Mouse (Mus musculus) kidney, postnatal 36 days (tissue): ENCODE measurements around the gene Cdk8.
"Not testable (repeated sequence)": the region's sequence is repeated elsewhere in the genome, so short reads cannot be mapped to it uniquely, and the experiment has no call there.

Experiments used
- DNase-seq, 2 experiments: peaks; one replicate each; pipeline ENCODE4 v3.0.0; 2021 to 2022; ENCODE audit warnings: mixed read lengths in 2 of 2

The Cdk8 gene

GRCm38 (mm10) chr5:146230864-146231654, at the start of gene Cdk8:
Gene Cdk8 (plus strand): TSS chr5:146231230.
- DNase-seq = peak; percentile 95 to 96

GRCm38 (mm10) chr5:146185204-146185603, 45.8 kb upstream of the Cdk8 start, which contains the start of gene 1700001J03Rik:
Gene 1700001J03Rik (minus strand): TSS chr5:146185304.
- DNase-seq = not testable (repeated sequence)

GRCm38 (mm10) chr5:146187441-146187840, 43.6 kb upstream of the Cdk8 start:
- DNase-seq = peak; percentile 78 to 83

- DNase-seq = peak; percentile 40 to 59
Measured at GRCm38 (mm10) chr5:146188144-146188543, 42.9 kb upstream of the Cdk8 start.

DNA sequence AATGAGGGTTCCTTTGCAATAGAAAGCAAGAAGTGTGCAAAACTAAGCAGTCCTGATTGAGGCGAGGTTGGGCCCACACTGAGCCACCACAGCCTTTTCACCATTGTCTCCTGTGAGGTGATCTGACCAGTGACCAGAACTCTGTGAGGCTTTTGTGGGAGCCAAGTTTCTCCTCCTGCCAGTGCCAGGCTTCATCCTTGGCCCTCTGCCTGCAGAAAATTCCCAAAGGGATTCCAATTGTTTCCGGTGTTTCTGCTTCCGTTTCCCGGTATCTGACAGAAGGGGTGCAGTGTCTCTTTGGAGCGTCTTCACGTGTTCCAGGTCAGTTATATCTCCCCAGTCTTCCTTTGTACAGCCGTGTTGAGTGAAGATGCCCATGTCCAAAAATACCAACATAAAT, 42.3 kb upstream of the Cdk8 start:
- peak; percentile 19 to 55 for DNase-seq

DNA sequence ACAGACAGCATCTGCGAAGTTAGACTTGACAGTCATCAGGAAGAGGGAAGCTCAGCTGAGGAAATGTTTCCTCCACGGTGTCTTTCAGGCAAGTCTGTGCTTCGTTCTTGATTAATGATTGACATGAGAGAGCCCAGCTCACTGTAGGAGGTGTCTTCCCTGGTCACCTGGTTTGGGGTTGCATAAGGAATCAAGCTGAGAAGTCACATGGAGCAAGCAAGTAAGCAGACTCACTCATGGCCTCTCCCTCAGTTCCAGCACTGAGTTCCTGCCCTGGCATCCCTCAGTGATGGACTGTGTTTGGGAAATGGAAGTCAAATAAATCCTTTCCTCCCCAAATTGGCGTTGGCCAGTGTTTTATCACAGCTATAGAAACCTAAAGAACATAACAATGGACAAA, 40.9 kb upstream of the Cdk8 start:
- peak; percentile 50 to 73 for DNase-seq

GRCm38 (mm10) chr5:146190501-146191269, 40.3 kb upstream of the Cdk8 start:
- peak in 1 of 2 experiments; percentile 21 for DNase-seq

DNA sequence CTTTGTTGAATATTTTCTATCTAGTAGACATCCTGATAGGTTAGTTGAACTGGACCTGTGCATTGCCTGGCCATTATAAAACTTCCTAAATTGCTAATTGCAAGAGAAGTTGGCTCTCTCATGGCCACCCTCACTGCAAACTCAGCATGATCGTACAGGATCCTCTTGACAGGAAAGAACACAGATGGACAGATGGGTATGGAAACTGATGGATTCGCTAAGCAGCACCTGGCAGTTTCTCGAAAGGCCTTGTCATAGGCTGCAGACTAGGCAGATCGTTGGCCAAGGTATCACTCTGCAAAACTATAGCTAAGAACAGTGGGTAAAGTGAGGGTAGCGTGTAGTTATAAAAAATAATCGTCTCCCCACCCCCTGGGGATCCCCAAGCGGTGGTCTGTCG, 37.7 kb upstream of the Cdk8 start:
- no peak for DNase-seq

DNA sequence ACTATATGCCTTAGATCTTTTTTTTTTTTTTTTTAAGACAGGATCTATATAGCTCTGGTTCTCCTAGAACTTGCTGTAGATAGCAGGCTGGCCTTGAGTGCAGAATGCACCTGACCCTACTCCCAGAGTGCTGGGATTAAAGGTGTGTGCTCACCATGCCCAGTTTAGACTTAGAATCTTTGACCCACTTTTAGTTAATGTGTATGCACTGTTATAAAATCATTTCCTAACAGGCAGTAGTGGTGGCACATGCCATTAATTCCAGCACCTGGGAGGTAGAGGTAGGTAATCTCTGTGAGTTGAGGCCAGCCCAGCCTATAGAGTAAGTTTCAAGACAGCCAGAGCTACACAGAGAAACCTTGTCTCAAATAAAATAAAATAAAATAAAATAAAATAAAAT, 32.0 kb upstream of the Cdk8 start:
- DNase-seq = peak; percentile 50 to 82

DNA sequence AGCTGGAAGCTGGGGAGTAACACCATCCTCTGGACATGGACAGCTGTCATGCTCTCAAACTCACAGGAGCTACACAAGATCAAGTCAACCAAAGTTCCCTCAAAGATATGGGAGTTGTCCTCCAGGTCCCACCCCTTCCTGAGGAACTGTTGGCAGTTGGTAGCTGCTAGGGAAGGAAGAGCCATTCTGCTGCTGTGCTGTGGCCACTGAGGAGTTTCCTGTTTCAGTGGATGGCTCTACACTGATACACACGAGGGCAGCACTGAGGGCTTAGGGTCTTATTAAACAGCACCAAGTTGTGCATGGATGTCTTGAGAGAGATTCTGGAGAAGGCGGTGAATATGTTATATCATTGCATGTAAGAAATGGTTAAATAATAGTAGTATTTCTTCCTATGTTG, 31.5 kb upstream of the Cdk8 start:
- DNase-seq = no peak

DNA sequence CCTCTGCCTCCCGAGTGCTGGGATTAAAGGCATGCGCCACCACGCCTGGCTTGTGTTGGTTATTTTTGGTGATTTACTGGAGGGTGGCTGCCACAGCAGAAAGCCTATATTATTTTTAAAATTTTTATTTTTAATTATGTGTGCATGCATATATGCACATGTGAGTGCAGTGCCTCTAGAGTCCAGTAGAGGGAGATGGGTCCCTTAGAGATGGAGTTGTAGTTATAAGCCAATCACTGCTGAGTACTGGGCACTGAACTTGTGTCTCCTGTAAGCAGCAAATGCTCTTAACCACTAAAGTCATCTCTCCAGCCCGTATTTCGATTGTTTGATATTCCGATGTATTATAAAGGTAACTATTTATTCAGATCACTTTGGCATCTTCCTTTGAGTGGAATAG, 30.4 kb upstream of the Cdk8 start:
- no peak for DNase-seq

DNA sequence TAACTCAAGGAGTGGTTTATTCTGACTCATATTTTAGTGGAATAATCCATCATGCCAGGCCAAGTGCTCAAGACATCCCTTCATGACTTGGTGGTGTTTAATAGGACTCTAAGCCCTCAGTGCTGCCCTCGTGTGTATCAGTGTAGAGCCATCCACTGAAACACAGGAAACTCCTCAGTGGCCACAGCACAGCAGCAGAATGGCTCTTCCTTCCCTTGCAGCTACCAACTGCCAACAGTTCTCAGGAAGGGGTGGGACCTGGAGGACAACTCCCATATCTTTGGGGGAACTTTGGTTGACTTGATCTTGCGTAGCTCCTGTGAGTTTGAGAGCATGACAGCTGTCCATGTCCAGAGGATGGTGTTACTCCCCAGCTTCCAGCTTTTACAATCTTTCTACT, 27.1 kb upstream of the Cdk8 start:
- DNase-seq = peak; percentile 21 to 37

DNA sequence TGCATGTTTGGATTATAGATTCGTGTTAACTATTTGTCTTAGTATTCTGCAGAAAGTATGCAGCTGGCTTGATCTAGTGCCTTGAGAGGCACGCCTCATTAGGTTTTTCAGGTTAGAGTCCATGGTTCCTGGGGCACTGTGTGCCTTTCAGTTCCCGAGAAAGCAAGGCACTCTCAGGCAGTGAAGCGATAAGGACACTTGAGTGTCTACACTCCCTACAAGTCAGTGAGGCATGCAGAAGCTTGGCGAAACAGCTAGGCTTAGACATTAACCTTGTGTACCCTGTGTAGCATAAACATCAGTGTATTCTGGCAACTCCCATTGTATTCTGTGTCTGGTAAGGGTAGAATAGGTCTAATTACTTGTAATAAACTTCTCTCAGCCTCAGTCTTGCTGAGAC, 25.5 kb upstream of the Cdk8 start:
- DNase-seq = peak; percentile 73 to 93

- DNase-seq = no peak
Measured at GRCm38 (mm10) chr5:146220501-146220878, 10.5 kb upstream of the Cdk8 start.

DNA sequence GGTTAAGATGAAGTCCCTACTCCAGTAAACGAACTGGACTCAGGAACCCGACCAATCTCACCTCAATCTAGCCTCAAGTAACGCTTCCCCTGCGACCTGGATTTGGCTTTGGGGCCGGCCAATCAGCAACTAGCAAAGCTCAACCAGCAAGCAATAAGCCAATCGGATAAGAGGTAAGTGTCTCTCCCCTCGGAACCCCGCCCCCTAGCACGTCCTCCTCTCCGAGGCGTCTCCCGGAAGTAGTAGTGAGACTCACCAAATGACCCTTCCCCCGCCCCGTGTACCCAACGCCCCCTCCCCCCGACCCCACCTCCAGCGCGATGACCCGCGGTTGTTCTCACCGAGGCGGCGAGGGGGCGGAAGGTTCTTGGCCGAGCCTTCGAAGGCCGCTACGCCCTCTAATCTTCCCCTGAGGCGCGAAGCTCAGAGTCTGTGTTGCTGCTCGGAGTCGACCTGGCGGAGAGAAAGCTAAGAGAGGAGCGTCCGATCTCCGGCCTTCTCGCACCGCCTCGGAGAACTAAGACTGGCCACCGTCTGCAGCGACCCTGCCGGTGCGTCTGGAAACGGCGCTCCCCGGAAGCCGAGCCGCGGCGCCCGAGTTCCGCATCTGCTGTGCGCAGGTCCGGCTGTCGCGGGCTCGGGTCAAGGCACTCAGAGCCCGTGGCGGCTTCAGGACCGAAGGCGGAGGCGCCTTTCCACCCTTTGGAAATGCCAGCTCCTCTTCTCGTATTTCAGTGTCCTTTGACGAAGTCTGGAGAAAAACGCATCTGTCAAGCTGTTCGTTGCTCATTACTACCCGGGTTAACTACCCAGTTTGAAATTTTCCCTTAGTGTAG, 9.9 kb upstream of the Cdk8 start, which contains the start of gene Rnf6:
Rnf6 (minus strand) TSS at position 677 of the 836 bp plus-strand sequence.
- peak; percentile 97 to 98 for DNase-seq

DNA sequence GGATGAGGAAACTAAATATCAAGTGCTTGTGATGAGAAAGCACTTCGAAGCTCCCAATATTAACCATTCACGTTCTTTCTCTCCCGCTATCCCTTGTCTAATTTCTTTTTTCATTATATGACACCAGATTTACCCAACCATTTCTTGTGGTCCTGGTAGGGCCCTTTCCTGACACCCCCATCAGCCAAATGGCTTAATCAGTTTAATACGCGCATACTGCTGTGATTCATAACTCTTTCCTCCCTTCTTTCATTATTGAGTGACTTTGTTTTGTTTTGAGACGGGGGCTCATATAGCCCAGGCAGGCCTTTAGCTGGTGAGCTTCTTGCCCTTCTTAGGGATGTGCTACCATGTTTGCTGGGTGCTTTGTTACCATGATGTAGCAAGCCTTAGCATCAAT, 9.3 kb upstream of the Cdk8 start:
- no peak for DNase-seq

DNA sequence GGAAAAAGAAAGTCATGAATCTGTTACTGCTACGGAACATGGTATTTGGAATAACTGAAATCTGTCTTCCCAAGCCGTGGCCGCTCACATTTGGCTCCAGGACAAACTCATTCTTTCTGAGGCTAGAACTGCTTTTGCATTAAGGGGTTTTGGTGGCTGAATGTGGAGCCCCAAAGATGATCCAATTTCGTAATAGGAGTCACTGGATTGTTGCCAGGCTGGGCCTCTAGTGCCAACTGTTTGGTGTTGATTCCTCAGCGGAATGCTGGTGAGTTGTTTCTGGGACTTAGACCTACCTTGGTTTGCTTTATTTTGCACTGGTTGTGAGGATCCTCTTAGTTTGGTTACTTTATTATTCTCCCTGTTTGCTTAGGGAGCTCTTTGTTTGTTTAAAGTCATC, 7.2 kb upstream of the Cdk8 start:
- DNase-seq = peak; percentile 47 to 70

DNA sequence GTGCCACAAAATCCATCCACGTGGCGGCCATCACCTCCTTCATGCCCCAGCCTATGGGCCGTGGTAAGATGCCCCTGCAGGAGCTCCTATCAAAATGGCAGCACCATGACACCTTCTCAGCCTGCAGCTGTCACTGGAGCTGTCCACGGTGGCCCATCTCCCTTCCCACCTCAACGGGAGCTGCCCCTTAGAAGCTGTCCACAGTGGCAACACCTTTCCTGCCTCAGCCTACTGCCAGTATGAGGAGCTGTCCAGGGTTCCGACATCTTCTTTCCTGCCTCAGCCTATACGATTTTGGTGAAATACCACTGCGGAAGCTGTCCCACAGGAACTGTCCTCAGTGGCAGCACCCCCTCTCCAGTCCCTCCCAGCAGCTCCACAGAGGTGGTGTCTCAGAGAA, 3.5 kb upstream of the Cdk8 start:
- no peak for DNase-seq

DNA sequence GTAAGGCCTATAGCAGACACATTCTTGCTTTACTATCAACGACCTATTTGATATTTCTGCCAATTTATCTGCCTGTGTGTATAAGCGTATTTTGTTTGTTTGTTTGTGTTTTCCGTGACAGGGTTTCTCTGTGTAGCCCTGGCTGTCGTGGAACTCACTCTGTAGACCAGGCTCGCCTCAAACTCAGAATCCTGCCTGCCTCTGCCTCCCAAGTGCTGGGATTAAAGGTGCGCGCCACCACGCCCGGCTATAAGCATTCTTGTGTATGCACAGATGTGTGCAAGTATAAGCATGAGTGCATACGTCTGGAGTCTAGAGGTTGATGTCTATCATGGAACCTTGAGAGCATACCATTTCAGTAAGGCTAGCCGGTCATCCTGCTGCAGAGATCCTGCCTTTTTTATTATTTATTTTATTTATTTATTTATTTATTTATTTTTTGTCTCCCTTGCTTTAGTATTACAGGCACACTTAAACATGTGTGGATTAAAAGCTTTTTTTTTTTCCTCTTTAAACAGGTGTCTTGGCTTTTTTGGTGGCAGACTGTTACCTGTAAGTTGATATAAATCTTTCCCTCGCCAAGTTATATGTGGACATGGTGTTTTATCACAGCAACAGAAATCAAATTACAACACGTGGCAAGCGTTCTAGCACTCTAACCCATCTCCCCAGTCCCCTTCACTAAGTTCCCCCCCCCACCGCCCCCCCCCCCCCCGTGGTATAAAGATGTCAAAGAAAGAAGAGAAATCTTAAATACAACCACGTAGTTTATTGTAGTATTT, 970 bp upstream of the Cdk8 start:
- no peak for DNase-seq

- DNase-seq = peak; percentile 15 to 39
Measured at GRCm38 (mm10) chr5:146231655-146231996, 596 bp downstream of the Cdk8 start.

- DNase-seq = no peak
Measured at GRCm38 (mm10) chr5:146232056-146232675, 1.1 kb downstream of the Cdk8 start.

DNA sequence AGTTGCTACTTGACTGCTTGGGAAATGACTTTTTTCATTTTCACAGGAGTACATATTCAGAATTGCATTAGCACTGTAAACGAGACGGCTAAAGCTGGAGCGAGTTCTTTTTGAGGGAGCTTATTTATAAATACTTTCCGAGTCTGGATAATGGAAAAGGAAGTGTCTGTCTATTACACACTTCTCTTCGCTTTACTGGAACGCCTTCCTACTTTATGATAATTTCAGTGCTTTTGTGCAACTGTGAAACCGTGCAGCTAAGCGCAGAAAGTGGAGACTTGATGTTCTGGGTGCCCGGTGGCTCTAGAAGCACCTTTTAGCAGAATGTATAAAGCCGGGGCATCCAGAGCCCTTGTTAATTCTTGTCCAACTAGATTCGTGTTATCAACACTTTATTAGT, 1.8 kb downstream of the Cdk8 start:
- DNase-seq = no peak
